11 mouse cellular contexts compared by ENCODE assay signal in the genomic region with DNA sequence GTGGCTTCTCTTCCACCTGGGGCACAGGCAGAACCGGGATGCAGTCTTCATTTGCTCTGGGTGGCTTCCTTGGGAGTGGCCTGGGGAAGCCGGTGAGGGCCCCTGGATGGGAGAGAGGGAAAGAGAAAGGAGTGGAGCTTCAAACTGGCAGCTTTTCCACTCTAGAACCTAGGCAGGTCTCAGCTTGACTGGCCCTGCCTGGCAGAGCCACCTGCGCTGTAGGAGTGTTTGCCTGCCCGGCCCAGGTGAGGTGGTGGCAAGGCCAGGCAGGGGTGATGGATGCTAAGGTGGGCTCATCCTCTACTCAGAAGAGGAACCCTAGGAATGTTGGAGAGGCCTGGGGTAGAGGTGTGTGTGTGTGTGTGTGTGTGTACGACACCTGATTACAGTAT. TPM values are rescaled to one million over a fixed set of nuclear protein-coding genes. Genes with fewer than 3 reads are reported as not detected.
DNase-seq lines count a peak whose midpoint lies in the region; ATAC-seq and TF ChIP-seq lines count a peak whose summit lies in the region.
"Had no signal": no experiment of that assay in that cellular context is flagged by ENCODE, and none has a peak within 500 bp of the region (broad histone marks: within the 10 kb centered on the region; RNA-seq: fewer than 3 reads in every experiment).

No protein-coding gene starts in this region.

- DNase-seq in gastrocnemius, adult 2 months, result no peak
- DNase-seq in gastrocnemius, postnatal 25 days, result no peak
- DNase-seq in kidney, postnatal 10 days, result peak; percentile 22
- no peak for DNase-seq in kidney, adult 11 months
- DNase-seq in urinary bladder, postnatal 14 days (ENCODE audit: low spot score), result peak; percentile 70
- DNase-seq in urinary bladder, postnatal 10 days (ENCODE audit: low spot score), result no peak
- no peak for DNase-seq in cerebellum, adult 18-20 months

- intact Hi-C loops in gastrocnemius, adult 2 months (cut with DNase I), result no loop called here

- peak overlapping the region; percentile 88 for H3K4me3 ChIP-seq in gastrocnemius, adult 2 months

- no peak for TF ChIP-seq CTCF in gastrocnemius, adult 2 months (IDR thresholded peaks at IDR 0.05)

- H3K27ac ChIP-seq in gastrocnemius, adult 2 months, result peak overlapping the region; percentile 95

- ATAC-seq in megakaryocyte, adult 5-6 weeks (ENCODE audit: poor library complexity, severe bottlenecking), result no peak
- ATAC-seq: inflammation-experienced regulatory T-cells, adult 6 months had no signal

RNA-seq across cellular contexts. Expression of a gene that starts 0.8 kb away (rescaled TPM):
- total RNA-seq in gastrocnemius, adult 2 months (2021), result 10 to 100 TPM; 52.3 to 67.7 TPM
- 10 to 100 TPM; 62.7 to 69.8 TPM for total RNA-seq in gastrocnemius, postnatal 25 days (2021)
- total RNA-seq in megakaryocyte, adult 5-6 weeks (2015), result not detected in 2 replicates
- not detected in 2 replicates for total RNA-seq in megakaryocyte, adult 5-6 weeks (2017)

RNA-seq across cellular contexts. Expression of a gene that starts 11.2 kb away (rescaled TPM):
- total RNA-seq in gastrocnemius, adult 2 months (2021), result under 1 TPM in 1 of 2 experiments, not detected in 1; 0.36 TPM
- total RNA-seq in gastrocnemius, postnatal 25 days (2021), result under 1 TPM; 0.29 to 0.67 TPM
- not detected in 2 replicates for total RNA-seq in megakaryocyte, adult 5-6 weeks (2015)
- total RNA-seq in megakaryocyte, adult 5-6 weeks (2017), result 0.16 TPM in 1 of 2 replicates, not detected in the other

RNA-seq across cellular contexts. Expression of a gene that starts 22.5 kb away (rescaled TPM):
- total RNA-seq in gastrocnemius, adult 2 months (2021), result not detected
- not detected for total RNA-seq in gastrocnemius, postnatal 25 days (2021)
- 0.66 TPM in 1 of 2 replicates, not detected in the other for total RNA-seq in megakaryocyte, adult 5-6 weeks (2015)
- not detected in 2 replicates for total RNA-seq in megakaryocyte, adult 5-6 weeks (2017)
- total RNA-seq: adrenal gland, postnatal 4 days; gastrocnemius, postnatal 36 days had no signal

RNA-seq across cellular contexts. Expression of a gene that starts 23.7 kb away (rescaled TPM):
- 10 to 100 TPM; 11.9 to 15.5 TPM for total RNA-seq in gastrocnemius, adult 2 months (2021)
- 10 to 100 TPM in 1 of 2 experiments, 1 to 10 TPM in 1; 9.5 to 16.8 TPM for total RNA-seq in gastrocnemius, postnatal 25 days (2021)
- total RNA-seq in megakaryocyte, adult 5-6 weeks (2015), result 121 and 128 TPM in 2 replicates
- 141 and 179 TPM in 2 replicates for total RNA-seq in megakaryocyte, adult 5-6 weeks (2017)

RNA-seq across cellular contexts. Expression of a gene that starts 23.7 kb away (rescaled TPM):
- 100 to 1,000 TPM; 151 to 202 TPM for total RNA-seq in gastrocnemius, adult 2 months (2021)
- total RNA-seq in gastrocnemius, postnatal 25 days (2021), result 100 to 1,000 TPM; 112 to 150 TPM
- total RNA-seq in megakaryocyte, adult 5-6 weeks (2015), result 70.5 and 89.5 TPM in 2 replicates
- total RNA-seq in megakaryocyte, adult 5-6 weeks (2017), result 50.9 and 80.4 TPM in 2 replicates

Comparison
In these comparisons a context has a peak if more than half of its experiments do, and no peak if none do; other contexts are left out.
1. DNase-seq: peak in kidney, postnatal 10 days (single experiment) and urinary bladder, postnatal 14 days (single experiment); none in gastrocnemius, adult 2 months (single experiment), gastrocnemius, postnatal 25 days (single experiment), kidney, adult 11 months (single experiment), urinary bladder, postnatal 10 days (single experiment) and cerebellum, adult 18-20 months (0 of 2).
2. RNA of a gene that starts 0.8 kb away (total RNA-seq): 62.7 to 69.8 TPM in gastrocnemius, postnatal 25 days and 52.3 to 67.7 TPM in gastrocnemius, adult 2 months; not detected in megakaryocyte, adult 5-6 weeks; every median in the first group is over 10 times any median in the second.